Mouse (Mus musculus): ENCODE measurements around the gene Kif24. TPM values are rescaled to one million over a fixed set of nuclear protein-coding genes. Genes with fewer than 3 reads are reported as not detected.

The Kif24 gene
- polyA plus RNA-seq (2014; fragmentation: Nextera tagmentation; extraction: Ambion mirVana), result 2.2 and 4.3 TPM in 2 replicates

DNA sequence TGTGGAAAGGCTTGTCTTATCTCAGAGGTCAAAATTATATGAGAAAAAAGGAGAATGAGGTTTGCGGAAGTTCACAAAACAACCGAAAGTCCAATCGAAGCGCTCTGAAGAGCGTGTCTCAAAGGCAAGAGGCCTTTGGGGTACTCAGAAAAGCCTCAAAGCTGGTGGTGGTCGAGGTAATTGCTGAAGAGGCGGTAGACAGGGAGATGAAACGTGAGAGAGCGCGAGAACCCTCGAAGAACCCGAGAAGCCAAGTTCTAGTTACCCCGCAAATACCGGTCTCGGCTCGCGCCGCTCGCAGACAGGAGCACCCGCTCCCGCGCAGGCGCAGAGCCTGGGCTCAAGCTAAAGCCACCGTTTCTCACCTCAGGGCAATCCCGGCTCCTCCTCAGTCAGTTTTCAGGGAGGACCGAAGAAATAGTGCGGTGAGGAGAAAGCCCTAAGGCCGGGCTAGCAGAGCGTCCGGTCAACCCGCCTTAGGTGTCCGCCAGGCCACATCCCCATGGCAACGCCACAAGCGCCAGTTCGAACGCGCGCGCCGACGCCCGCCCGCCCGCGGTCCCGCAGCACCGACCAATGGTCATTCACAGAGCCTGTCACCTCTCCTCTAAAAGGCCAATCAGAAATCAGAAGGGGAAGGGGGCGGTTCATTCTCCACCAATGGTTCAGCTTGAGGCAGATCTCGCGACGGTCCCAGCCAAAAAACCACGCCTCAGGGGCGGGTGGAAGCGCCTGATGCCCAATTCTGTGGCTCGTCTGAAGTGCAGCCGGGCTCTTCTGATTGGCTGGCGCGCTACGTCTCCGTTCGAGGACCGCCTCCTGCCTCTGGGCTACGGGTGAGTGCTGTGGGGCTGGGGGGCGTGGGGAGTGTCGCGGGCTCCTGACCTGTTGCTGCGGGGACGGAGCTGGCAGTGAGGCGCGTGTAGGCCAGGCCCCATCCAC, at the start of gene Kif24, which contains the start of gene Nudt2:
TSS of gene Kif24 (minus strand) at position 543 of the 942 bp plus-strand sequence.
TSS of gene Nudt2 (plus strand) at position 807 of the 942 bp plus-strand sequence.
- no peaks in the 10 kb centered on the region for H3K36me3 ChIP-seq (ENCODE audit: control insufficient read depth, insufficient read depth, low read length)
- peaks cover 2 to 14% of the 10 kb centered on the region in 2 experiments; a peak in 3 of 4 replicates for H3K4me1 ChIP-seq (ENCODE audit: control insufficient read depth in 2 of 2, insufficient read depth in 2 of 2, low read length in 2 of 2)
- WGBS, result under 1% methylated on average over 70 of the region's 70 CpGs
- ATAC-seq (ENCODE audit: insufficient number of reproducible peaks, insufficient read depth, low FRiP score, low read depth), result peak; percentile 99
- H3K9me3 ChIP-seq (ENCODE audit: control insufficient read depth, low read length), result no peaks in the 10 kb centered on the region
- peak within 1 kb of the TSS; percentile 31 to 35; a peak in 2 of 4 replicates for H3K27ac ChIP-seq (replicated peaks in 1 of 2; ENCODE audit: control insufficient read depth in 1 of 2, insufficient read depth in 1 of 2, low read depth in 2 of 2, low read length in 2 of 2)
- peak within 1 kb of the TSS; percentile 80 for H3K4me2 ChIP-seq (ENCODE audit: low read length)
- no peaks in the 10 kb centered on the region for H3K27me3 ChIP-seq (ENCODE audit: control insufficient read depth, insufficient read depth, low read length)
- peak within 1 kb of the TSS; percentile 82 for H3K9ac ChIP-seq (ENCODE audit: low read length)
- peak within 1 kb of the TSS; percentile 66 to 85 for H3K4me3 ChIP-seq (ENCODE audit: control insufficient read depth in 1 of 2, insufficient read depth in 1 of 2, low read depth in 1 of 2, low read length in 2 of 2)

DNA sequence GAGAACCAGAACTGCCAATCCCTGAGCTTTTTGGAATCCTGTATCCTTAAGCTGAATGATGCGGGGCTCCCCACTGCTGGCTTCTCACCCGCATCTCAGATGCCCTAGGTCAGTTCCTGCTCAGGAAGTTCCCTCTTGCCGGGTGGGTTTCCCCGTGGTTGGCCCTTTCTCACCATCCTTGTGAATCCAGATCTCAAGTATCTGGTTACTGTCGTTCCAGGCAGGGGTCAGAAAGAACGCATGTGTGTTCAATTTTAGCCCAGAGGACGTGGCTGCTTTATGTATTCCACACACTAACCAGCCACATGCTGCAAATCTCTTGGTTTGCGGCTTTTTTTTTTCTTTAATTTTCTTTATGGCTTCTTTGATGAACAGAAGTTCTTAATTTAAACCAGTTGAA, 49.0 kb upstream of the Kif24 start:
- no peak for ATAC-seq (ENCODE audit: insufficient number of reproducible peaks, insufficient read depth, low FRiP score, low read depth)
- peaks cover 32% of the 10 kb centered on the region for H3K27me3 ChIP-seq (ENCODE audit: control insufficient read depth, insufficient read depth, low read length)
- H3K4me3 ChIP-seq (ENCODE audit: control insufficient read depth in 1 of 2, insufficient read depth in 1 of 2, low read depth in 1 of 2, low read length in 2 of 2), result no peak overlapping the region
- H3K27ac ChIP-seq (replicated peaks in 1 of 2; ENCODE audit: control insufficient read depth in 1 of 2, insufficient read depth in 1 of 2, low read depth in 2 of 2, low read length in 2 of 2), result no peak overlapping the region
- no peaks in the 10 kb centered on the region for H3K36me3 ChIP-seq (ENCODE audit: control insufficient read depth, insufficient read depth, low read length)
- no peak overlapping the region for H3K4me2 ChIP-seq (ENCODE audit: low read length)
- H3K4me1 ChIP-seq (ENCODE audit: control insufficient read depth in 2 of 2, insufficient read depth in 2 of 2, low read length in 2 of 2), result no peaks in the 10 kb centered on the region
- H3K9me3 ChIP-seq (ENCODE audit: control insufficient read depth, low read length), result no peaks in the 10 kb centered on the region
- WGBS, result 16% methylated on average over 8 of the region's 8 CpGs
- no peak overlapping the region for H3K9ac ChIP-seq (ENCODE audit: low read length)

DNA sequence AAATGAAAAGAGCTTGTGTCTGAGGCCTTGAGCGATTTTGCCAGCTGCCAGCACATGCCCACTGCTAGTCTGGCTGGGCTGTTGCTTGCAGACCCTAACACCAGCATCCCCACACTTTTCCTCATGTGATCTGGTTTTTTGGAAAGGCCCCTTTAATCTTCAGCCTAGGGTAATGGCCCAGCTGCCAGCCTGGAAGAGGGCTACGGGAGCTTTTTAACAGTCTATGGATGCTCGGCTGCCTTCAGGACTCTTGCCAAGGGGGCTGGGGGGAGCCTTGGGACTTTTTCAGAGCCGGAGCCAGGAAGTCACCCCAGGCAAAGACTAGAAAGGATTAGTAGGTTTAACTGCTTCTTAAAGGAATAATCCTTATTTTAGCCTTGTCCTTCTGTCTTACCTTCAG, 48.6 kb upstream of the Kif24 start:
- Histone ChIP-seq H3K4me3 (ENCODE audit: control insufficient read depth in 1 of 2, insufficient read depth in 1 of 2, low read depth in 1 of 2, low read length in 2 of 2) (no peak overlapping the region), H3K27ac (replicated peaks in 1 of 2; ENCODE audit: control insufficient read depth in 1 of 2, insufficient read depth in 1 of 2, low read depth in 2 of 2, low read length in 2 of 2) (no peak overlapping the region), H3K4me1 (ENCODE audit: control insufficient read depth in 2 of 2, insufficient read depth in 2 of 2, low read length in 2 of 2) (no peaks in the 10 kb centered on the region), H3K36me3 (ENCODE audit: control insufficient read depth, insufficient read depth, low read length) (no peaks in the 10 kb centered on the region), H3K9me3 (ENCODE audit: control insufficient read depth, low read length) (no peaks in the 10 kb centered on the region), H3K9ac (ENCODE audit: low read length) (no peak overlapping the region), H3K27me3 (ENCODE audit: control insufficient read depth, insufficient read depth, low read length) (peaks cover 36% of the 10 kb centered on the region), H3K4me2 (ENCODE audit: low read length) (no peak overlapping the region)
- ATAC-seq (ENCODE audit: insufficient number of reproducible peaks, insufficient read depth, low FRiP score, low read depth), result no peak
- WGBS, result 40% methylated on average over 4 of the region's 4 CpGs

DNA sequence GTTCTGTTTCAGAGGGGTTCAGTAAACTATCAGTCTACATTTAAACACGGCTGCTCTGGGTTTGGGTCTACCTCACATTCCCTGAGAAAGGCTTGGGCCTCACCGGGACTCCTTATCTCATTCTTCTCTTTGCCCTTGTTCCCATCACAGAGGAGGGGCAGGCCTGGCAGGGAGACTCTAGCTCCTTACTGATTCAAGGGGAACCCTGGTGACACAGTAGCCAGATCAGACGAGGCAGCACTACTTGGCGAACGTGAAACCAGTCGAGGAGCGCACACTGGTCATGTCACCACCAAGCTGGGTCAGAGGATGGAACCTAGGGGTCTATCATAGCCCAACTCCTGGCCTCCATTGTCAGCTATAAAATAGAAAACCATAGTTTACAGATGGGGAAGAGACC, 43.3 kb upstream of the Kif24 start:
- peaks cover 6 to 10% of the 10 kb centered on the region in 2 experiments; a peak in 3 of 4 replicates for H3K4me1 ChIP-seq (ENCODE audit: control insufficient read depth in 2 of 2, insufficient read depth in 2 of 2, low read length in 2 of 2)
- 39% methylated on average over 7 of the region's 7 CpGs for WGBS
- no peak for ATAC-seq (ENCODE audit: insufficient number of reproducible peaks, insufficient read depth, low FRiP score, low read depth)
- H3K9ac ChIP-seq (ENCODE audit: low read length), result no peak overlapping the region
- H3K9me3 ChIP-seq (ENCODE audit: control insufficient read depth, low read length), result no peaks in the 10 kb centered on the region
- no peaks in the 10 kb centered on the region for H3K36me3 ChIP-seq (ENCODE audit: control insufficient read depth, insufficient read depth, low read length)
- peak overlapping the region; percentile 97; the same call in 1 of the 2 replicates for H3K4me2 ChIP-seq (ENCODE audit: low read length)
- H3K4me3 ChIP-seq (ENCODE audit: control insufficient read depth in 1 of 2, insufficient read depth in 1 of 2, low read depth in 1 of 2, low read length in 2 of 2), result no peak overlapping the region
- peaks cover 33% of the 10 kb centered on the region for H3K27me3 ChIP-seq (ENCODE audit: control insufficient read depth, insufficient read depth, low read length)
- no peak overlapping the region for H3K27ac ChIP-seq (replicated peaks in 1 of 2; ENCODE audit: control insufficient read depth in 1 of 2, insufficient read depth in 1 of 2, low read depth in 2 of 2, low read length in 2 of 2)

DNA sequence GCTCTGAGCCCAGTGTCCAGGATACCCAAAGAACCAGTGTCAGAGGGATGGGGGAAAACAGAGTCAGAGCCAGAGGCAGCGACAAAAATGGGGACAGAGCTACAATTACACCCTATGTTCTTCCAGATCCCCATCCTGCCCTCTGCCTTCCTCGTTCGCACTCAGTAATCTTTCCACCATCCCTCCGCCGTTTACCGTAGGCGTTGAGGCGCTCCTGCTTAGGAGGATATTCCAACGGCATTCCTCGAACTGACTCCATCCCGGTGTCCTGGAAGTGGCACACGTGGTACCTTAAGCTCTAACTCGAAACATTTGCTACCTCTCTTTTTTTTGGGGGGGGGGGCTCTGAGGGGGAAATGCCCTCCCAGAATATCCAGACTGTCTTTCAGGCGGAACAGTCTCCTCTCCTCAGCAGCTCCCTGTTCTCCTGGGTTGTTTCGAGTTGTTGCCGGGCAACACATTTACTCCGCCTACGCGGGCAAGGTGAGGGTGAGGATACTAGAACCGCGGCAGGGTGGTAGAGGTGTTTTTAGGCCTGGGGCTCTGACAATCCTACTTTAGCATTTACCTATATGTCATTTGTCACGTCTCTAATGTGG, 42.7 kb upstream of the Kif24 start:
- Histone ChIP-seq H3K27me3 (ENCODE audit: control insufficient read depth, insufficient read depth, low read length) (peaks cover 34% of the 10 kb centered on the region), H3K4me2 (ENCODE audit: low read length) (peak overlapping the region; percentile 97), H3K9ac (ENCODE audit: low read length) (peak overlapping the region; percentile 69), H3K36me3 (ENCODE audit: control insufficient read depth, insufficient read depth, low read length) (no peaks in the 10 kb centered on the region), H3K27ac (replicated peaks in 1 of 2; ENCODE audit: control insufficient read depth in 1 of 2, insufficient read depth in 1 of 2, low read depth in 2 of 2, low read length in 2 of 2) (no peak overlapping the region), H3K9me3 (ENCODE audit: control insufficient read depth, low read length) (no peaks in the 10 kb centered on the region), H3K4me3 (ENCODE audit: control insufficient read depth in 1 of 2, insufficient read depth in 1 of 2, low read depth in 1 of 2, low read length in 2 of 2) (peak overlapping the region; percentile 52 to 67), H3K4me1 (ENCODE audit: control insufficient read depth in 2 of 2, insufficient read depth in 2 of 2, low read length in 2 of 2) (peaks cover 9 to 14% of the 10 kb centered on the region in 2 experiments)
- 3% methylated on average over 22 of the region's 22 CpGs for WGBS
- ATAC-seq (ENCODE audit: insufficient number of reproducible peaks, insufficient read depth, low FRiP score, low read depth), result no peak

DNA sequence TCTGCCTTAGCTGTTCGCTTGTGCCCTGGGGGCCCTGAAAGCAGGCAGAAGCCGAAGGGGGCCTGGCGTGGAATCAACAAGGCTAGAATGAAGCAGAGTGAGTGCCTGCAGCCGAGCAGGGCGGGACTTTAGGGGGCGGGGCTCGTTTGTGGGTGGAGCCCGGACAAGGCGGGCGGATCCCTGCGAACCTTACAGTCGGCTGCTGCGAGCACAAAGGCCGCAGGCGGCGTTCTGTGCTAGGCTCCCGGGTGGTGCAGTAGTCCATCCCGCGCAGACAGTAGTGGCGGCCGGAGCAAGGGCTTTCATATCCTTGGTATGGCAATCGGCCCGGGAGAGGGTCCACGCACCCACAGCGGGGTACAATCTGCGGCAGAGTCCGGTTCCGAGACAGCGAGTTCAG, 42.2 kb upstream of the Kif24 start:
- Histone ChIP-seq H3K9ac (ENCODE audit: low read length) (peak overlapping the region; percentile 69), H3K4me3 (ENCODE audit: control insufficient read depth in 1 of 2, insufficient read depth in 1 of 2, low read depth in 1 of 2, low read length in 2 of 2) (peak overlapping the region; percentile 52 to 67), H3K9me3 (ENCODE audit: control insufficient read depth, low read length) (no peaks in the 10 kb centered on the region), H3K27ac (replicated peaks in 1 of 2; ENCODE audit: control insufficient read depth in 1 of 2, insufficient read depth in 1 of 2, low read depth in 2 of 2, low read length in 2 of 2) (no peak overlapping the region), H3K36me3 (ENCODE audit: control insufficient read depth, insufficient read depth, low read length) (no peaks in the 10 kb centered on the region), H3K4me2 (ENCODE audit: low read length) (peak overlapping the region; percentile 97), H3K27me3 (ENCODE audit: control insufficient read depth, insufficient read depth, low read length) (peaks cover 38% of the 10 kb centered on the region), H3K4me1 (ENCODE audit: control insufficient read depth in 2 of 2, insufficient read depth in 2 of 2, low read length in 2 of 2) (peaks cover 13 to 18% of the 10 kb centered on the region in 2 experiments)
- ATAC-seq (ENCODE audit: insufficient number of reproducible peaks, insufficient read depth, low FRiP score, low read depth), result peak; percentile 65
- WGBS, result under 1% methylated on average over 29 of the region's 29 CpGs

DNA sequence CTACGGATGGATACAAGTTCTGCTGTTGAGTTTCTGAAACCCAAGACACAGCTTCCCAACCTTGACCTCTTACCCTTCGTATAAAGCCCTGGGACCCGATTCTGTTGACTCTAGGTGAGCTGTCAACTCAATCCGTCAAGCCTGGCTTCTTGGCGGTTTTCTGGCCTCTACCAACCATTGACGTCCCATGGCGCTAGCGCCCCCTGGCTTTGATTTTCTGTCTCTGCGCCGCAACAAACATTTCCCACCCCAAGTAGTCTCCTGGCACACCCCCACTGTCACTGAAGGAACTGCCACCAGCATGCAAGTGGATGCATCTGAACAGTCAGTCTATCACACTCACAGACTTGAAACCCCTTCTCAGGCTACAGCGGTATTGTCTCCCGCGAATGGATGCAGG, 41.5 kb upstream of the Kif24 start:
- peak overlapping the region in 1 of 2 experiments; percentile 52; a peak in 2 of 4 replicates for H3K4me3 ChIP-seq (ENCODE audit: control insufficient read depth in 1 of 2, insufficient read depth in 1 of 2, low read depth in 1 of 2, low read length in 2 of 2)
- no peaks in the 10 kb centered on the region for H3K9me3 ChIP-seq (ENCODE audit: control insufficient read depth, low read length)
- peaks cover 13 to 18% of the 10 kb centered on the region in 2 experiments for H3K4me1 ChIP-seq (ENCODE audit: control insufficient read depth in 2 of 2, insufficient read depth in 2 of 2, low read length in 2 of 2)
- WGBS, result 12% methylated on average over 13 of the region's 13 CpGs
- peak overlapping the region; percentile 69; the same call in 1 of the 2 replicates for H3K9ac ChIP-seq (ENCODE audit: low read length)
- H3K4me2 ChIP-seq (ENCODE audit: low read length), result peak overlapping the region; percentile 97
- H3K27ac ChIP-seq (replicated peaks in 1 of 2; ENCODE audit: control insufficient read depth in 1 of 2, insufficient read depth in 1 of 2, low read depth in 2 of 2, low read length in 2 of 2), result no peak overlapping the region
- H3K36me3 ChIP-seq (ENCODE audit: control insufficient read depth, insufficient read depth, low read length), result no peaks in the 10 kb centered on the region
- ATAC-seq (ENCODE audit: insufficient number of reproducible peaks, insufficient read depth, low FRiP score, low read depth), result no peak
- peaks cover 38% of the 10 kb centered on the region for H3K27me3 ChIP-seq (ENCODE audit: control insufficient read depth, insufficient read depth, low read length)

Data from heart, embryonic 14.5 days (tissue).